Mouse (Mus musculus) heart, postnatal 0 days (tissue): Measurements from ENCODE around the gene Rnf38. TPM values are rescaled to one million over a fixed set of nuclear protein-coding genes. Genes with fewer than 3 reads are reported as not detected.

Source experiments
- ATAC-seq: fragments of 200-750 bp; cut with Nextera tagmentation; 2 replicates; pipeline ENCODE4 v1.8.0; 2017; ENCODE audit warnings: low read depth, moderate number of reproducible peaks, moderate library complexity; ENCODE audit not compliant: insufficient read depth
- DNase-seq: peaks from one replicate; pipeline ENCODE4 v3.0.0-alpha.2; 2016; ENCODE audit warnings: low spot score
- H3K27ac ChIP-seq: fragments of 300-500 bp; sonication (generic); 2 replicates; pipeline ENCODE4 v1.5.1; 2014; ENCODE audit warnings: low read depth, mild to moderate bottlenecking
- H3K27me3 ChIP-seq: fragments of 300-500 bp; sonication (generic); 2 replicates; pipeline ENCODE4 v1.6.1; 2014; ENCODE audit warnings: low read length, mixed read lengths; ENCODE audit not compliant: control insufficient read depth, insufficient read depth
- H3K36me3 ChIP-seq: fragments of 300-500 bp; sonication (generic); replicated peaks from 2 replicates; pipeline ENCODE4 v1.6.1; 2014; ENCODE audit warnings: low read length, mixed read lengths; ENCODE audit not compliant: control insufficient read depth, insufficient read depth
- H3K4me1 ChIP-seq: fragments of 300-500 bp; sonication (generic); 2 replicates; pipeline ENCODE4 v1.6.1; 2014; ENCODE audit warnings: antibody characterized with exemption; ENCODE audit not compliant: control insufficient read depth, insufficient read depth
- H3K4me2 ChIP-seq: fragments of 300-500 bp; sonication (generic); 2 replicates; pipeline ENCODE4 v1.6.1; 2014; ENCODE audit warnings: low read depth, mild to moderate bottlenecking, low read length, moderate library complexity
- H3K4me3 ChIP-seq: fragments of 300-500 bp; sonication (generic); 2 replicates; pipeline ENCODE4 v1.5.1; 2014; ENCODE audit warnings: low read depth, low read length
- H3K9ac ChIP-seq: fragments of 300-500 bp; sonication (generic); replicated peaks from 2 replicates; pipeline ENCODE4 v1.6.1; 2014; ENCODE audit warnings: low read depth, low read length, mixed read lengths
- H3K9me3 ChIP-seq: fragments of 300-500 bp; sonication (generic); replicated peaks from 2 replicates; pipeline ENCODE4 v1.6.1; 2016; ENCODE audit warnings: low read length; ENCODE audit not compliant: control insufficient read depth
- CTCF ChIP-seq: IDR thresholded peaks from 2 replicates; pipeline ENCODE4 v1.5.1; 2016; ENCODE audit warnings: antibody characterized with exemption, control low read depth, low read depth
- EP300 ChIP-seq: IDR thresholded peaks from 2 replicates; pipeline ENCODE4 v1.6.1; 2016; ENCODE audit warnings: antibody characterized with exemption, low read depth
- WGBS: fragments of 180-500 bp; shearing (Covaris S2); extraction: QIAGEN DNeasy Blood & Tissue Kit; methylation state at CpG from one replicate; pipeline ENCODE4 v1.1.7; 2014; 5-methylcytosine and 5-hydroxymethylcytosine counted together
- polyA plus RNA-seq: library from polyadenylated mRNA; unstranded; fragments of >200 nt; fragmentation: Nextera tagmentation; extraction: Ambion mirVana; gene quantifications from 2 replicates; pipeline ENCODE4 v1.2.1, GENCODE M21; 2015
- total RNA-seq: library from RNA; depleted of rRNA; stranded (reverse); fragments of >200 nt; gene quantifications from 2 replicates; pipeline ENCODE4 v1.2.3, GENCODE M21; 2014; ENCODE audit warnings: low replicate concordance

Rnf38 gene
- total and polyA plus RNA-seq, 2 experiments from 2014 or later: 7.3 to 41.1 TPM

GRCm38 (mm10) chr4:44156481-44156880 is 77.1 kb downstream of the Rnf38 start:
- ATAC-seq: no peak

DNA sequence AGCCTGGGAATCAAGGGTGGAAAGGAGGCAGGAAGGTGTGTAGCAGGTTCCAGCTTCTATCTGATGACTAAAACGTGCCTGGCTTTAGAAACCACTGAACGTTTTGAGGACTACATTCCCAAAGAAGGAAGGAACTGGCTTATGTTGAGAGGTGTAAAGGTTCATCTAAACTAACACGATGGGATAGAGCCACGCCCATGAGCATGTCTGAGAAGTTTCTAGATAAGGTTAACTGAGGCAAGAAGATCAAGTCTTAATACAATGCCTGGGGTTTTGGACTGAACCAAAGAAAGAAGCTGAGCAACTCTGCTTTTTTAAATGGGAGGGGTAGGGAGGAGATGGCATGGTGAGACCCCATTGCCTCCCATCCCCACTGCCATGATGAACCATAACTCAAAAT is 78.7 kb downstream of the Rnf38 start:
- Histone ChIP-seq H3K4me3 (no peak overlapping the region), H3K4me2 (no peak overlapping the region), H3K9ac (no peak overlapping the region), H3K27ac (no peak overlapping the region), H3K4me1 (no peaks in the 10 kb centered on the region), H3K9me3 (no peaks in the 10 kb centered on the region), H3K36me3 (peaks cover 19% of the 10 kb centered on the region), H3K27me3 (no peaks in the 10 kb centered on the region)
- 76% methylated on average over 4 of the region's 4 CpGs for WGBS
- ATAC-seq (no peak), DNase-seq (no peak)
- TF ChIP-seq EP300 (no peak), CTCF (no peak)

More at GRCm38 (mm10) chr4:44156481-44156880, 77.1 kb downstream of the Rnf38 start:
- WGBS: 74% methylated on average over 6 of the region's 6 CpGs
- Histone ChIP-seq H3K9ac (no peak overlapping the region), H3K4me1 (0 out of 2 replicates have a peak, but pooled peaks cover 4% of the 10 kb centered on the region), H3K36me3 (peaks cover 8% of the 10 kb centered on the region; the same call in 1 of the 2 replicates), H3K27me3 (no peaks in the 10 kb centered on the region), H3K27ac (no peak overlapping the region), H3K9me3 (no peaks in the 10 kb centered on the region), H3K4me3 (no peak overlapping the region), H3K4me2 (no peak overlapping the region)
- no peak for DNase-seq
- TF ChIP-seq EP300 (no peak), CTCF (no peak)

GRCm38 (mm10) chr4:44152904-44153303 is 80.7 kb downstream of the Rnf38 start:
- Histone ChIP-seq H3K4me1 (no peaks in the 10 kb centered on the region), H3K36me3 (peaks cover 29% of the 10 kb centered on the region), H3K27ac (no peak overlapping the region), H3K9me3 (no peaks in the 10 kb centered on the region), H3K4me3 (no peak overlapping the region), H3K4me2 (no peak overlapping the region), H3K27me3 (no peaks in the 10 kb centered on the region), H3K9ac (no peak overlapping the region)
- DNase-seq (no peak), ATAC-seq (no peak)
- TF ChIP-seq EP300: no peak
- TF ChIP-seq CTCF: no peak
- 87% methylated on average over 4 of the region's 4 CpGs for WGBS

- no peak for DNase-seq
- no peaks in the 10 kb centered on the region for H3K27me3 ChIP-seq
- no peaks in the 10 kb centered on the region for H3K4me1 ChIP-seq
- peaks cover 48% of the 10 kb centered on the region for H3K36me3 ChIP-seq
- H3K4me2 ChIP-seq: no peak overlapping the region
- no peak overlapping the region for H3K4me3 ChIP-seq
- TF ChIP-seq EP300 (no peak), CTCF (no peak)
- no peaks in the 10 kb centered on the region for H3K9me3 ChIP-seq
- H3K27ac ChIP-seq: no peak overlapping the region
- ATAC-seq: no peak
- no peak overlapping the region for H3K9ac ChIP-seq
- 92% methylated on average over 12 of the region's 12 CpGs for WGBS
These were observed 106.8 kb downstream of the Rnf38 start for GRCm38 (mm10) chr4:44126805-44127204.

DNA sequence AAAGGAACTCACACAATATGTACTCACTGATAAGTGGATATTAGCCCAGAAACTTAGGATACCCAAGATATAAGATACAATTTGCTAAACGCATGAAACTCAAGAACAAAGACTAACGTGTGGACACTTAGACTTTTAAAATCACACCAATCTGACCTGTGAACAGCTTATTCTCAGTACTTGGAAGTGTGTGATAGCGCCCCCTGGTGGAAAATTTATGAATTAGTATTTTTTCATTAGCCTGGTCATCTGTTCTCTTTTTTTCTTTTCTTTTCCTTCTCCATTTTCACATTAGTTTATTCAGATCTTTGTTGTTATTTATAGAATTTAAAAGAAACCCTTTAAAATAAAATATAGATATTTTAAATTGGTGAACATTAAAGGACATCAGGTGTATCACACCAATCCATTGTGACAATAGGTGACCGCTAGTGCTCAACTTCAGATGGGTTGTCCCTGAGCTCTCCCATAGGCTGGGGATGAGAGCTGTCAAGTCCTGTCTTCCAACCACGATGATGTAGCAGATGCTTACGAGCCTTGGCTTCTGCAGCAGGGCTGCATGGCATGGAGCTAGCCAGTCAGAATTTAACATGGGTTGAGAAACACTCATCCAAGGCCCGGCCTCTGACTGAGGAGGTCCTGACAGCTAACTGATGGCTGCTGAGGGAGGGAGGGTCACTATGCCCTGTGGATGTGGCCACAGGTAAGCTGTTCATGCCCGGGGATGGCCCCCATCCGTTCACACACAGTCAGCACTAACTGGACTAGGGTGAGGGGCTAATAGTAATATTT is 114.0 kb downstream of the Rnf38 start:
- Histone ChIP-seq H3K4me2 (no peak overlapping the region), H3K9me3 (no peaks in the 10 kb centered on the region), H3K27me3 (no peaks in the 10 kb centered on the region), H3K4me3 (no peak overlapping the region), H3K4me1 (no peaks in the 10 kb centered on the region), H3K27ac (no peak overlapping the region), H3K36me3 (no peaks in the 10 kb centered on the region), H3K9ac (no peak overlapping the region)
- WGBS: 46% methylated on average over 9 of the region's 9 CpGs
- peak; percentile 66 for DNase-seq
- TF ChIP-seq CTCF: peak; percentile 63
- no peak for TF ChIP-seq EP300
- no peak for ATAC-seq
